ENCODE assay signal across 10 mouse cellular contexts in genomic region chr2:159930744-159931143, GRCm38 (mm10).
"Had no signal": no experiment of that assay in that cellular context is flagged by ENCODE, and none has a peak within 500 bp of the region (broad histone marks: within the 10 kb centered on the region; RNA-seq: fewer than 3 reads in every experiment).

No protein-coding gene starts in this region.

- ATAC-seq: liver, postnatal 0 days; lung, postnatal 0 days; midbrain, embryonic 13.5 days; midbrain, embryonic 15.5 days had no signal

- DNase-seq: liver, postnatal 0 days; lung, adult 2 months; lung, postnatal 14 days; lung, postnatal 36 days; thymus, adult 18-20 months; thymus, postnatal 14 days; thymus, postnatal 36 days had no signal
